Mouse (Mus musculus) lung, postnatal 36 days (tissue): Measurements from ENCODE around the gene Cdh16.
"Not testable (repeated sequence)": the region's sequence is repeated elsewhere in the genome, so short reads cannot be mapped to it uniquely, and the experiment has no call there.

Experiments
- DNase-seq: peaks from one replicate; pipeline ENCODE4 v3.0.0; 2022; ENCODE audit warnings: mixed read lengths

The Cdh16 gene

GRCm38 (mm10) chr8:104624161-104624560, at the start of gene Cdh16:
Gene Cdh16 (minus strand): TSS chr8:104624396.
- peak; percentile 73 for DNase-seq

- no peak for DNase-seq
Observed at GRCm38 (mm10) chr8:104655614-104656013, 31.4 kb upstream of the Cdh16 start.

- DNase-seq, result peak; percentile 94
Observed at GRCm38 (mm10) chr8:104654984-104655383, 30.8 kb upstream of the Cdh16 start.

DNA sequence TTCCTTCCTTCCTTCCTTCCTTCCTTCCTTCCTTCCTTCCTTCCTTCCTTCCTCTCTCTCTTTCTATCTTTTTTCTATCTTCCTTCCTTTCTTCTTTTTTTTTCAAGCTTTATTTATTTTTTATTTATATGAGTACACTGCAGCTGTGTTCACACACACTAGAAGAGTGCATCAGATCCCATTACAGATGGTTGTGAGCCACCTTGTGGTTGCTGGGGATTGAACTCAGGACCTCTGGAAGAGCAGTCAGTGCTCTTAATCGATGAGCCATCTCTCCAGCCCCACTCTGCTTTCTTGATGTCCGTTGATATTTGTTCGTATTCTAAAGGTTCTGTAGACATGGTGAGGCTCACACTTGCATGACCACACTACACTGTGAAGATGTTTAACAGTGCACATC, 20.0 kb upstream of the Cdh16 start:
- DNase-seq, result not testable (repeated sequence)

- DNase-seq, result no peak
Observed at GRCm38 (mm10) chr8:104642324-104642654, 18.1 kb upstream of the Cdh16 start.

- DNase-seq, result peak; percentile 91
Observed at GRCm38 (mm10) chr8:104641426-104642323, 17.5 kb upstream of the Cdh16 start, which contains the start of gene Ciao2b. Gene Ciao2b (minus strand): TSS chr8:104641965.

DNA sequence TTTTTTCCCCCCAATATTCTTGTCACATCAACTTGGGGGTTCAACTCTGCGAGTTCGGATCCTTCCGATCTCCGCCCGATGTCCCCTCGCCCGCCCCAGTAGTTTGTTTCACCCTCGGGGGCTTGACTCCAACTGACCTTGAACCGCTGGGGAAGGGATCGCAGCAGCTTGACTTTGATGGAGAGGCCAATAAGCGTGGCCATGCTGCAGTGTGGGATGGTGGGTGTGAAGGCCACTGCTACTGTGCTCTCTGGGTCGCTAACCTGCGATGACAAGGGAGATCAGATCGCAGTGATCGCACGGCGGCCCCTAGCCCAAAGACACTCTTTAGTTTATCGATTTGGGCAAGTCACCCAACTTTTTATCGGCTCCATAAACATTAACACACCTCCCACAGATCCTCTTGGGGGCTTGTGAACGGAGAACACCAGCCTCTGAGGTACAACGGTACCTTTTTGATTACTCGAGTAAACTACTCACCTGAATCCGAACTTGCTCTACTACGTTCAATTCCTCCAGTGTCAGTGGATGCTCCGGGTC, 16.7 kb upstream of the Cdh16 start:
- DNase-seq, result no peak

DNA sequence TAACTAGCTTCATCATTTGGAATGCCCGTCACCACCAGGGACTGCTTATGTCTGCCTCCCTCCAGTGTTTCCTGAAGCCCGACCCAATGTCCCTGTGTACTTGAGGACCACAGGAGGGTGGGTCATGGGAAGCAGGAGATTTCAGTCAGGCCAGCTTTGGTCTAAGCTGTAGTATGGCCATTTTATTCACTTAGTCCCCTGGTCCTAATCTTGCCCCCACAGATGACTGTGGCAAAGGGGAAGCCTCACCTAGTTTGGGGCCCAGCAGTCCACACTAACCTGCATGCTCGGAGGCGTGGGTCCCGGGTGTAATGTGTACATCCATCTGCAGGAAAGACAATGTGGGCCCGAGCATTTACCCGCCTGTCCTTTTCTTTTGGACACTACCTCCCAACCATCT, 16.0 kb upstream of the Cdh16 start:
- DNase-seq, result no peak

GRCm38 (mm10) chr8:104638010-104638409, 13.8 kb upstream of the Cdh16 start:
- no peak for DNase-seq

DNA sequence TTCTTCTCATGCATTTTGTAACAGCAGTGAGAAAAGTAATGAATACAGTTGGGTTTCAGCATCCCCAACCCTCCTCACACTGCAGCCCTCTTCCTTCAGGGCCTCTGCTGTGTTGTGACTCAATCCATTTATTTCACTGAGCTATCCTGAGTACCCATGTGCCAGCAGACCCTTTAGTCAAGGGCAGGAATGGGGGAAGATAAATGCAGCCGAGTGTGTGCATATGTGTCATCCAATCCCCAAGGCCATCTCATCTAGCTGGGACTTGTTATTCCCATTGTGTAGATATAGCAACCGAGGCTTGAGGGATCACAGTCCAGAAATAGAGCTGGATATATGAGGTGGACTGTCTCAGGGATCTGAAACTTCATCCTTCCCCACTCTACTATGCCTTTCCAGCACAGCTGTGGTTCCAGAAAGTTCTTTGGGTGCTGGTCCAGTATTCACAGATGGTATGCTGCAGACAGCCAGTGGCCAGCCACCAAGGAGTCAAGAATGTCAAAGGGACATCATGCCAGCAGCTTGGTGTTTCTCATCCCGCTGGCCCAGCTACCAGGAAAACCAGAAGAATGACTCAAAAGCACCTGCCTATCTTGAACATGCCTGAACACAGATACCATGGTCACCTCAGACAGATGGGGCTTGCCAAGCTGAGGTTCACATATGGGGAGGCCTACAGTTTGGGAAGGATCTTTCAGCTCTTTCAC, 11.0 kb upstream of the Cdh16 start:
- no peak for DNase-seq

DNA sequence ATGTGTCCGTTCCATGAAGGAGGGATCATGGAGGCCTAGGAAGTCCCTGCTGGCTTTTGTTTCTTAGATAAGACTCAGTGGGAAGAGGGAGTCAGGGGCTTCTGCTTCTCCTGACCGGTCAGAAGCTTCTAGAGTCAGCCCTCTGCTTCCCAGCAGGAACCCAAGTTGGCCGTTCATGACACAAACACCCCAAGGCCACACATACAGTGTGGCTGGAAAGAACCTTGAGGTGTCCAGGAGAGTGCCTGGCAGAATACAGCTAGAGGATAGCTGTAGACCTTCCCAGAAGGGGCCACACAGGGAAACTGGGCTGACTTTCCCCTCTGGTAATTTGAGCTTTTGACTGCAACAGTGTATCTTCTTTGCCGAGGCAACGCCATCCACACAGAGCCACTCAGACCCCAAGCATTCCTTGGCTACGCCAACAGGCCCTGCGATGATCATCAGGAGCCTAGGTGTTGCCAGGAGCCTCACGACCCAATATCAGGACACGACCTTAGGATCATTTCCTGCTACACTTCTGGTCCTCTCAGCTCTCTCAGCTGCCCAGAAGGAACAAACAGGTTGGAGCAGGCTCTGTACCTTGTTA, 9.1 kb upstream of the Cdh16 start:
- DNase-seq, result no peak

DNA sequence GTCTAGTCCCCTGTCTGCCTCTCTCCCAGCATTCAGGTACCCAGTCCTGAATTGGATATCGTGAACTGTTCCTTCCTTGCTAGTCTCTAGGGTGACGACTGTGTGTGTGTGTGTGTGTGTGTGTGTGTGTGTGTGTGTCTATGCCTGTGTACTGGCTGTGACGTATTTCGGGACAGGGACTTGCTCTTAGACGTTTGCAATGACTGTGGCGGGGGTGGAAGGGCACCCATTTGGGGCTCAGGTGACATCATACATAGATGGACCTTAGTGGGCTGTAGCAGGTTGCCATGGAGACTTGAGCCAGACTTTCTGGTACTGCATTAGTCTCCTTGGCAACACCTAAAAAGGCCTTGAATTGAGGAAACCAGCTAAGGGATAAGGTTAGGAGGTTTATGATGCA, 8.3 kb upstream of the Cdh16 start:
- DNase-seq, result no peak

DNA sequence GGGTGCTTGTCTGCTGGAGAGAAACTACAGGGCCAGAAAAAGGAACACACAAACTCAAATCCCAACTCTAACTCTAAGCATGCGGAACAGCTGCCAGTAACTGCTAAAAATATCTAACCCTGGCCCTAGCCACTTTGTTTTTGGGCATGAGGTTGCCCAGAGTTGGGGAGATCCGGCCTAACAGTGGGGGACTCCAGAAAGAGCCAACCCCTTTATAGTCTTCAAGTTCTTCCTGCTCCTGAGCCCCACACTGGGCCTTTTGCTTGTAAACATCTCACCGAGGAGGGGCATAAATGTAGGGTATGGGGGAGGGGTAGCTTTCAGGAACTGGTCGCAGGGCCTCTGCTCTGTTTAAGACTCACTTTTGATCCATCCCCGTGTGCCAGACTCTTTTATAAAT, 7.8 kb upstream of the Cdh16 start:
- DNase-seq, result no peak

DNA sequence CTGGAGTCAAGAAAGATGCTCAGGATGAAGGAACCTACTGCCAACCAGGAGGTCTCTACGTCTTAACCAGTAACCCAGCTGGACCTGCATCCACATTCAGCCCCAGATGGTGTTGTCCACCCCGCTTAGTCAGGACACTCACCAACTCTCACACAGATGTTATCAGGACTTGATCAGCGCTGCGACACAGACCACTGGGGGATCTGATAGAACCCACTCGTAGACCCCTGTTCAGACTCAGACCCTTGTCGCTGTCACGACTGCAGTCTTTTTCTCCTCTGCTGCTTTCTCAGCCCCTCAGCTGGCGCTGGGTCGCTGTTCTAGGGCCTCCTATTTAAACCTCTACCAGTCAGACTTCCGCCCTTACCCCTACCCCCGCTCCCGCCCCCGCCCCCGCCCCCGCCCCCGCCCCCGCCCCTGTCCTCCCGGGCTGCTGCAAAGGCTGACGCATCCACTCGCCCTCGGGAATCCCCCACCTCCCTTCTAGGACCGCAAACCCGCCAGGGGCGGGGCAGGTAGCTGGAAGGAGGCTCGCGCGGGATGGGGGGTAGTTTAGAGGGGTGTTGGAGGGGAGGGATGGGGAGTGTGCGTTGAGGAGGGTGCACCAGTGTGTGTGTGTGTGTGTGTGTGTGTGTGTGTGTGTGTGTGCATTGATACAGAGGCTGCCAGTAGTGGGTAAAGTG, 6.9 kb upstream of the Cdh16 start, which contains the start of gene Rrad:
Gene Rrad (minus strand): TSS at position 347 of the 683 bp plus-strand sequence.
- DNase-seq, result peak; percentile 64

- DNase-seq, result no peak
Observed at GRCm38 (mm10) chr8:104630574-104630973, 6.4 kb upstream of the Cdh16 start.

GRCm38 (mm10) chr8:104630111-104630479, 5.9 kb upstream of the Cdh16 start:
- DNase-seq, result no peak

GRCm38 (mm10) chr8:104629306-104630110, 5.3 kb upstream of the Cdh16 start:
- peak; percentile 30 for DNase-seq

DNA sequence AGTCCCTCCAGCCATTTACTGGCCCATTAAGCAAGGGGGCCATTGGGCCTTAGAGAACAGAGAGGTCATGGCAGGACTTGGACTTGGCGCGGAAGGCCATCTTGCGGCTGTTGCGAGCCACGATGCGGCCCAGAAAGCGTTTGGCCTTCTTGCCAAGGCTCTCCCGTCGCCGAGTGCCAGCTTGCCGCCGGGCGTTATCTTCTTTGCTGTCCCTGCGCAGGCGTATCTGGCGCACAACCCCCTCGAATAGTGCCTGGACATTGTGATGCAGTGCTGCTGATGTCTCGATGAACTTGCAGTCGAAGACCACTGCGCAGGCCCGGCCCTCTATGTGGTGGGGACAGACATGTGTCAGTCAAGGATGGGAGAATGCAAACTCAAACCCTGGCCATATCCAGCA, 4.2 kb upstream of the Cdh16 start:
- DNase-seq, result no peak

DNA sequence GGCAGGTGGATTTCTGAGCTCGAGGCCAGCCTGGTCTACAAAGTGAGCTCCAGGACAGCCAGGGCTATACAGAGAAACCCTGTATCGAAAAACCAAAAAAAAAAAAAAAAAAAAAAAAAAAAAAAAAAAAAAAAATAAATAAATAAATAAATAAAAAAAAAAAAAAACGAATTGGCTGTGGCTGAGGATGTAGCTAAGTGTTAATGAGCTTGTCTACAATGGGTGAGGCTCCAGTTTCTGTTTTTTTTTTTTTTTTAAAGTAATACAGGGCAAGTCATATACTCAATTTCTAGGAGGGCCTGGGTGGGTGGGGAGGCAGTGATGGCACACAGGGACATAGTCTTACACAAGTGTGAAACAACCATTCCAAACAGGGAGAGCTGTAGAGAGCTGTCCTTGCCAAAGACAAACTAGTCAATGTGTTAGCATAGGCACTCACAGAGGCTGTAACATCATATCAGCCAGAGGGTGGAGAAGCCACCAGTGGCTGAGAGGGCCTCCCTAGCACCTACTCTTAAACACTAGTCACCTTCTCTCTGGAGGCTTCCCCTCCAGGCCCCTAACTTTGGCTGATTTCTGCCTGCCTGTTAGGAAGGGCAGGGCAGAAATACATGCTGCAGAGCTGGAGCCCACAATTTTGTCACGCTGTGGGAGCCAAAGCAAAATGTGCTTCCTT, 3.0 kb upstream of the Cdh16 start:
- no peak for DNase-seq

DNA sequence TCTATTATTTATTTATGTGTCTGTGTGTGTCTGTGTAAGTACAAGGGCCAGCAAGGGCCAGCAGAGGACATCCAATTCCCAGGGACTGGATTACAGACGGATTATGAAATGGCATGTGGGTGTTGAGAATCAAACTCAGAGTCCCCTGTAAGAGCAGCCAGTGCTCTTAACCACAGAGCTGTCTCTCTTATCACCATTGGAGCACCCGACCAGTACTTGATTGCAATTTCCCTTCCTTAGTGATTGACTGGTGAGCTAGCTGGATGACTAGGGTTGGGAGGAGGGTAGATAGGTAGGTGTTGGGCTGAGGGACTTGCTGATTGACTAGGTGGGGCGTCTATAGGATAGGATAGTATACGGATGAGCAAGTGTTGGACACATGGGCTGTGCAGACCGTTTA, 3.4 kb downstream of the Cdh16 start:
- DNase-seq, result no peak

GRCm38 (mm10) chr8:104613119-104613518, 11.1 kb downstream of the Cdh16 start:
- no peak for DNase-seq
